Mouse (Mus musculus) bone marrow macrophage, adult 2 months (primary cell): ENCODE measurements at regions not wholly inside any gene's neighbourhood (a gene's known extent, or its start where the extent isn't known, plus 50 kb on each side); places are given as distances from the start of the nearest gene placed in this dataset.

Experiments
- H3K27ac ChIP-seq: 2 replicates; pipeline ENCODE4 v1.5.1; 2012; ENCODE audit warnings: low read depth, low read length; ENCODE audit not compliant: insufficient read depth
- H3K4me1 ChIP-seq: 2 replicates; pipeline ENCODE4 v1.6.1; 2012; ENCODE audit warnings: low read length; ENCODE audit not compliant: control insufficient read depth, insufficient read depth
- H3K4me3 ChIP-seq: 2 replicates; pipeline ENCODE4 v1.5.1; 2012; ENCODE audit warnings: mild to moderate bottlenecking, low read length, moderate library complexity; ENCODE audit not compliant: insufficient read depth
- CTCF ChIP-seq: IDR thresholded peaks from 2 replicates; pipeline ENCODE4 v1.5.1; 2012; ENCODE audit warnings: low read depth, mild to moderate bottlenecking, low read length, moderate library complexity
- POLR2A ChIP-seq: IDR thresholded peaks from 2 replicates; pipeline ENCODE4 v1.6.1; 2012; ENCODE audit warnings: mild to moderate bottlenecking, low read depth, low read length, borderline replicate concordance

DNA sequence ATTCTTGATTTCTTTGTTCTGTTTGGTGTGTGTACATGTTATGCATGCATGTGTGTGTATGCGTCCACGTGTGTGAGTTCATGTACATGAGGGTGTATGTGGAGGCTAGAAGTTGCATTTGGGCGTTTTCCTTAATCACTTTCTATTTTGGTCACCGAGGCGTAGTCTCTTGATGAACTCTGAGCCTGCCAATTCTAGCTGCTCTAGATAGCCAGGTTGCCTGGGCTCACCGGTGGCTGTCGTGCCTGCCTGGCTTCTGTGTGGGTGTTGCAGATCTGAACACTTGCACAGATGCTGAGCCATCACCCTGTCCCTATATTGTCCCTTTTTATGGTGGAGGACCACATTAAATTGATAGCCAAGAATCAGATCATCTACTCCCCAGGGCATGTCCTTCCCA, 62.7 kb upstream of the Laptm4a start:
- Histone ChIP-seq H3K4me3 (no peak overlapping the region), H3K27ac (no peak overlapping the region), H3K4me1 (peaks cover 36% of the 10 kb centered on the region)
- no peak for TF ChIP-seq POLR2A
- TF ChIP-seq CTCF: no peak

GRCm38 (mm10) chr12:8859588-8859987, 61.9 kb upstream of the Laptm4a start:
- no peak for TF ChIP-seq CTCF
- no peak for TF ChIP-seq POLR2A

DNA sequence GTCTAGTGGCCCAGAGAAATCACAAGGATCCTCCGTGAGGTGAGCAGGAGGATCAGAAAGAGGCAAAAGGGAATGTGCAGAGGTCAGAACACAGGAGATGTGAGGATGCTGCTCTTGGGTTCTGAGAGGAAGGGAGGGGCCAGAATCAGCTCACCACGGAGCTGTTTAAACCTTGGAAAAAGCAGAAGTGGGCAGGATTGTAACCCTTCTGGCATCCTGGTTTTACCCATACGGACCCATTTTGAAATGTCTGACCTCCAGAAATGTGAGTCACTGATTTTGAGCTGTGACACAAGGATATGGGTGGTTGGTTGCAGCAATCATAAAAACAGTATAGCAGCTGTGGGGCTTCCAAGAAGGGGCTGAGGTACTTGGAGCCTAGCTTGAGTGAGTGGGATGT, 56.6 kb upstream of the Laptm4a start:
- Histone ChIP-seq H3K27ac (peak overlapping the region; percentile 70), H3K4me3 (no peak overlapping the region), H3K4me1 (peaks cover 56% of the 10 kb centered on the region)
- TF ChIP-seq CTCF (no peak), POLR2A (no peak)

More at GRCm38 (mm10) chr12:8859588-8859987, 61.9 kb upstream of the Laptm4a start:
- Histone ChIP-seq H3K4me1 (peaks cover 35% of the 10 kb centered on the region), H3K4me3 (no peak overlapping the region), H3K27ac (no peak overlapping the region)

DNA sequence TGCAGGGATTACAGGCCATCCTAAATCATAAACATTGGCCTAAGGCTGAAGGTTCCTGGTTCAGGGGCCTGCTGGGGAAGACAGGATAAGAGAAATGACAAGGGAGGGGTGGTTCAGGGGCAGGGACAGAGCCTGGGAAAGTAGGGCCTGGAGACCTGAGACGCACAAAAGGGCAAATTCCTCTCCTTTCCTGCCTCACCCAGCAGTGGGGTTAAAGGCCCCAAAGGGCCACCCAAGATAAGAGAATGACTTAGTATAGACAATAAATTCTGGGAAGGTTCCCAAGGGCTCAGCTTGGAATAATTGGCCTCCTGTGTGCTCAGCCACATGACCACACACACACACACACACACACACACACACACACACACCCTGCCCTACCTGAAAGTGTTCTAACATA, 56.2 kb upstream of the Laptm4a start:
- Histone ChIP-seq H3K4me3 (no peak overlapping the region), H3K27ac (peak overlapping the region; percentile 70), H3K4me1 (peaks cover 56% of the 10 kb centered on the region)
- no peak for TF ChIP-seq CTCF
- TF ChIP-seq POLR2A: no peak

- no peak for TF ChIP-seq CTCF
- TF ChIP-seq POLR2A: no peak
- Histone ChIP-seq H3K4me1 (peaks cover 56% of the 10 kb centered on the region), H3K27ac (no peak overlapping the region), H3K4me3 (no peak overlapping the region)
Observed at GRCm38 (mm10) chr12:8867104-8867503, 54.4 kb upstream of the Laptm4a start.

- Histone ChIP-seq H3K4me3 (no peak overlapping the region), H3K27ac (no peak overlapping the region)
- TF ChIP-seq POLR2A: no peak
- TF ChIP-seq CTCF: no peak
Observed at GRCm38 (mm10) chr12:8868690-8869089, 52.8 kb upstream of the Laptm4a start.

GRCm38 (mm10) chr12:8869190-8869589, 52.3 kb upstream of the Laptm4a start:
- no peak overlapping the region for H3K4me3 ChIP-seq
- no peak overlapping the region for H3K27ac ChIP-seq
- peaks cover 37% of the 10 kb centered on the region for H3K4me1 ChIP-seq
- TF ChIP-seq POLR2A: no peak
- no peak for TF ChIP-seq CTCF

More at GRCm38 (mm10) chr12:8868690-8869089, 52.8 kb upstream of the Laptm4a start:
- peaks cover 42% of the 10 kb centered on the region for H3K4me1 ChIP-seq
